Mouse (Mus musculus) granulocyte monocyte progenitor cell, adult 5-6 weeks (primary cell): ENCODE measurements at regions not wholly inside any gene's neighbourhood (a gene's known extent, or its start where the extent isn't known, plus 50 kb on each side); places are given as distances from the start of the nearest gene placed in this dataset.

Experiments used
- ATAC-seq: replicated peaks from 2 replicates; pipeline ENCODE4 v1.8.0; 2016; ENCODE audit warnings: mild to moderate bottlenecking, moderate TSS enrichment, inconsistent platforms; ENCODE audit not compliant: poor library complexity, severe bottlenecking

DNA sequence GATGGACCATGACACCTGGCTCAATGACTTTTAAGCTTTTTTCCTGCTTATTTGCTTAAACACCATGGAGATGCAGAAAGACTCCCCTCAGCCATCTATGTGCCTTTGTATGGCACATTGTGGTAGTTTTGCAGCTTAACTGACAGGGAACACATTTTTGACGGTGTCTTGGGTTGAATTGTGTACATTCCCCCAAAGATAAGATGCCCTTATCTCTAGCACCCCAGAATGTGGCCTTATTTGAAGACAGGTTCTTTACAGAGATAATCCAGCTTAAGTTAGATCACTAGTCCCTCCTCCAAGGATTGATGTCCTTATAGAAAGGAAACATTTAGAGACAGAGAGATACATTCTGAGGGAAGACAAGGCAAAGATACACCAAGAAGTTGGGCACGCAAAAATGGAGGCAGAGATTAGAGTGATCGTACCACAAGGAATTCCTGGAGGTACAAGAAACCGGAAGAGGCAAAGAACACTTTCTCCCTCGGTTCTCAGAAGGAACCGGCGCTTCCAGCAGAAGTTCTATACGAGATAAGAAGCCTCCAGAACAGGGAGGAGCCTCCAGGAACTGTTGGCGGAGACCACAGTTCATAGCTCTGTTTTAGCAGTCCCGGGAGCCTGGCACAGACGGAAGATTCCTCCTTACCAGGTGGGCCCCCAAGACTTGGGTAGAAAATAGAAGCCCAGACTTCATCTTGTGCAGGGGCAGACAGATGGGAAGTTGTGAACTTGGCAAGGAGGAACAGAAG lies 58.8 kb upstream of the Acsl1 start:
- no peak for ATAC-seq

DNA sequence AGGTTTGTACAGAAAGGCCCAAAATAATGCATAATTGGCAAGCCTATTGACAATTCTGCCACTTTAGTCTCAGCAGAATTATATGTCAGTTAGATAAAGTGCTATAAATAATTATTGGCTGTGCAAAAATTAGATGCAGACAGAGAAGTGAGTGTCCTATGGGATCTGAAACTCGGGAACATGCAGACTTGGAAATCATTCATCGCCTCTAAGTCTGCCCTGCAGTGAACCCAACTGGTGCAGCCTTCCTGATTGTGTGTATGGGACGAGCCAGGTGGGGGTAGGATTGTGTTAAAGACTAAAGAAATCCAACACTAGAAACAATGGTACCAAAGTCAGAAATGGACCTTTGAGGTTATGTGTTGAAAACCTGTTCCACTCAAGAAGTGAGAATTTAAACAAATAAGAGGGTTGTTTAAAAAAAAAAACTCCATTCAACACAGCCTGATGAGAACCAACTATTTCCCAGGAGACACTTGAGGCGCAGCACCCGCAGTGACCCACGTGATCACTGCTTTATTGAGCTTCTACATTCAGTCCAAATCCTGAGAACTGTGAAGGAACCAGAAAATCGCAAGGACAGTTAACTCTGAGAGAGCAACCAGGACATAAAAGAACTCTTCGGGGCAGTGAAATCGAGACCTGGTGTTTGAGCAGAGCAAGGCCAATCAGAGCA lies 57.4 kb upstream of the Acsl1 start:
- no peak for ATAC-seq

GRCm38 (mm10) chr8:46414874-46415273 lies 56.0 kb upstream of the Acsl1 start:
- no peak for ATAC-seq

DNA sequence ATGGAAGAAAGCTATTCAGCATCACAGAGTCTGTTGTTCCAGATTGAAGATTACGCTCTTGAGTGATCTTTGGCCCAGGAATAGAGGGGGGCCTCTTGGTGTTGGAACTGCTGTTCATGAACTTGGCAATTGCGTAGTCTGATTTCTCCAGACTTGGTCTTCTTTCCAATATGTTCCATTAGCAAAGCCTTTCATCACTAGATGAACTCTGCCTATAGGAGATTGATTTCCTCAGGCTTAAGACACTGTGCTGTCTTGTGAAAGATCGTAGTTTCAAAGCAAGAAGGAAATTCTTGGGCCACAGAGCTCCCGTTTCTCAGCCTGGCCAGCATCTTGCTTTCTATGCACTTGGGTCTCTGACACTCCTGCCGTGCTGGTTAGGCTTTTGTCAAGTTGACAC lies 51.4 kb upstream of the Acsl1 start:
- ATAC-seq, result peak; percentile 66

GRCm38 (mm10) chr8:46420476-46420875 lies 50.4 kb upstream of the Acsl1 start:
- ATAC-seq, result no peak
